Mouse (Mus musculus) left cerebral cortex, adult 18-20 months (tissue): ENCODE data around the gene Gon7. TPM values are rescaled to one million over a fixed set of nuclear protein-coding genes. Genes with fewer than 3 reads are reported as not detected.

Experiments
- DNase-seq, 2 experiments: peaks; one replicate each; pipeline ENCODE4 v3.0.0; 2021 to 2022; ENCODE audit warnings: low spot score in 2 of 2, mixed read lengths in 1 of 2
- long read RNA-seq, 2 experiments: library from polyadenylated mRNA; stranded (forward); transcript quantifications; one replicate each; pipeline ENCODE4 v2.0.0; 2021
- total RNA-seq, 2 experiments: library from RNA; stranded (reverse); gene quantifications; 2 replicates each; pipeline ENCODE4 v1.2.3; 2021

Gene Gon7
- total RNA-seq, result 10 to 100 TPM; 13.8 to 21.4 TPM
- long read RNA-seq, experiment 1, transcript Gon7-201 (2 exons, 1,152 nt), result major isoform, 17 of 19 reads
- long read RNA-seq, experiment 1, partial matches to known transcripts, result 0 of 19 reads
- long read RNA-seq, experiment 1, other reads (novel, unspliced or antisense), result 2 of 19 reads
- long read RNA-seq, experiment 2, transcript Gon7-201 (2 exons, 1,152 nt), result major isoform, 10 of 12 reads
- long read RNA-seq, experiment 2, partial matches to known transcripts, result 1 of 12 reads
- long read RNA-seq, experiment 2, other reads (novel, unspliced or antisense), result 1 of 12 reads

DNA sequence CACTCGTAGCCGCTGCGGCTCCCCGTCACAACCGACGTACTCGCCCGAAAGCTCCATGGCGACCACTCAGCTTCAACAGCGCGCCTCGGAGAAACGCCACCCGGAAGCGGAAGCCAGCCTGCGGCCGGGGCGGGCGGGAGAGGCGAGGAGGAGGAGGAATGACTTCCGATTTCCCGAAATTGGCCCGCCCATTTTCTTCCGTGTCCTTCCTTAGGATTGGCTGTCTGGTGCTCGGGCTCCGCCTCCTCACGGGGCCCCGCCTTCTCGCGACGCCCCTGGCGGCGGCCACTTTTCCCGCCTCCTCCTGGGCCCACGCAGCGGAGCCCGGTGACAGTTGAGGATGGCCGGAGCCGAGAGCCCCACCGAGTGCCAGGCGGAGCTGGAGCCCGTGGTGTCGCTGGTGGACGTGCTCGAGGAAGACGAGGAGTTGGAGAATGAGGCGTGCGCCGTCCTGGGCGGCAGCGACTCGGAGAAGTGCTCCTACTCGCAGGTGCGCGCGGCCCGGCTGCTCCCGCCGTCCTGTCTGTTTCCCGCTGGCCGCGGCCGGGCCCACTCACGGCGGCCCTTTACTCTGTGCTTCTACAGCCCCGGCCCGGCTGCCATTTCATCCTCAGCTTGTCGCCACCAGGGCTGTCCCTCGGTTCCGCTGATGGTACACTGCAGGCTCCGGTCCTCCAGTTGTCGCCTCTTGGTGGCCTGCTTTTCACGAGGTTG lies at the start of gene Gon7, which contains the start of the genes Gm28051 and Ubr7:
TSS of gene Gon7 (minus strand) at position 115 of the 714 bp plus-strand sequence.
TSS of gene Gm28051 (minus strand) at position 77 of the 714 bp plus-strand sequence.
TSS of gene Ubr7 (plus strand) at position 279 of the 714 bp plus-strand sequence.
- peak; percentile 95 to 97 for DNase-seq

DNA sequence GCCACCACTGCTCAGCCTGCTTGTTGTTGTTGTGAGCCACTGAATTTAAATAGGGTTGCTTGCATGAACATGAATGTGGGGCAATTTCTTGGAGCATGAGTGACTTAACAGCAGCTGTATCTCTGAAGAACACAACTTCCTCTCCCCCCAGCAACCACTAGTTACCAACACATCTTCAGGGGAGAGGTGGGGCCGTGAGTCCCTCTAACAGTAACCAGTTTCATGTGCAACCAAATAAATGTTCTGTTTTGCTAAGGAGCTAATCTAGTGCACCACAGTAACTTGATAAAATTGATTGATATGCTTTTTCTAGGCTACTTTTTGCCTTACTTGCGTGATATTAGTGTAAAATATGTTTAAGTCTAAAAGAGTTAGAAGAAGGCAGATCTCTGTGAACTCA lies 41.9 kb upstream of the Gon7 start:
- no peak for DNase-seq

DNA sequence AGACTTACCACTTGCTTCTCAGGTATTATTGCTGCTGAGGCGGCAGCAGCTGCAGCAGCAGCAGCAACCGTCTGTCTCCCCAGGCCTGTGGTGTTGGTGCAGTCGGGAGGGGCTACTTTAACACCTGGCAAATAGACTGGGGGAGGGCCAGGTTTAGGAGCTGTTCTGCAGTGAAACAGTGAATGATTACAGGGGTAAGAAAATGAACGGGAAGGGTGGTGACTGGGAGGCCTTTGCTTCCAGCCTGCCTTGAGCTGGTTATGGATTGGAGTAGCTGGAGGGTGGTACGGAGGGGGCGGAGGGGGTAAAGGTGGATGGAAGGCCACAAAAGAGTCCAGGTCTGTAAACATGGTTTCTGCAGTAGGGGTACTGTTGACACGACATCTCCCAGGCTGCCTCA lies 30.3 kb upstream of the Gon7 start:
- DNase-seq, result no peak

DNA sequence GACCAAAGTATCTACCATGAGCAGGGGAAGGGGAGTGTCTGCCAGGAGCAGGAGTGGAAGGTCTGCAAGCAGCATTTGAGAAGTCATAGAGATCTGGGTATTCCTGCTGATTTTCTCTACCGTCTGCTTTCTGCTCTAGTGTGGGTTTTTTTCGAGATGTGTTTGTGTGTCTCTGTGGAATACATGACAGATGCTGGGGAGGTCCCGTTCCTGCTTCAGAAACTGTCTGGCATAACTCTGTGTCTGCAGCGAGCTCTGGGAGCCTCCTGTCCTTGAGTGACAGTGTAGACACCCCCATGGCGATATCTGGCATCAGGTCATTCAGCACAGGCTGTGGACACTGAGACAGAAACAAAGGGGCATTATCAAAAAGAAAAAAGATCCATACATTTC lies 28.0 kb upstream of the Gon7 start:
- DNase-seq, result no peak

DNA sequence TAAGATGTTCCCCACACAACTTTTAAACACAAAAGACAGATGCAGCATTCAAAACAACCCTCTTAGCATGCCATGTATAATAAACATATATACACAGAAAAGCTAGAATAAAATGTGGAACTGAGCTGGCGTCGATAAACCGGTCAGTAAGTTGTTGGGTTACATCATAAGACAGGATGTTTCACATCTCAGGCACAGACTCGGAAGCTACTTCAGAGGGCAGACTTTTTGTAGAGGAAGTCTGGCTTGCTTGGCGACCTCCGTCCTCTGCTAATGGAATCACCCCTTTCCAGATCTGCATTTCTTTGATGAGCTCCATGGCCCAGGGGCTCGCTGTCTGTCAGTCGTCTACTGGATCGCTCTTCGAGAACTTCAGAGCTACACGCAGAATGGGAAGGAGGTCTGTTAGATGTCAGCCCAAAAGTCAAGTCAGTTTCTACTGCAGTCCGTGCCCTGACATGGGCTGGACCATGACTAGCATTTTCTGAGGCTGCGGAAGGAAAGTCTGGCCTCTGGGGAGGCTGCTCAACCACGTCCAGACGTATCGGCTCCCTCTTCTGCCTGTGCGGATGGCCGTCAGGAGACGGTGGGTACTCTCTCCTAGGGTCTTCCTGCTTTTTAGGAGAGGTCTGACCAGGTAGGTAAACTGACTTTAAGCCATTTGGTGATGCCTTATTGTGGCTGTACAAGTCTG lies 27.4 kb upstream of the Gon7 start:
- DNase-seq, result no peak

DNA sequence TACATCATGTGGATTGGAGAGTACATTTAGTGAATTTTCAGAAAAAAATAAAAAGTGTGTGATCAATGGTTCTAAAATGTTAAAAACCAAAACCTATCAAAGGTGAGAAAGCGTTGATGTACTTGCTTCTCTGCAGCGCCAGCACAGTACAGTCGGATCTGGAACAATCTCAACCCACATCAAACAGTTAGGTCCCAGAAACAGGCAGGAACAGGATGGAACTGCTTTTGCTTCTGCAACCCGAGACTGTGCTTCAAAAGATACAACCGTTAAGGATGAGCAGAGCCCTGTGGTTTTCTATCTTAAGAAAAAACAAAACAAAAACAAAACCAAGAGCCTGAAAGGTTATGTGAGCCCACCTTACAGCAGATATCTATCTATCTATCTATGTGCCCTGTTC lies 25.2 kb upstream of the Gon7 start:
- no peak for DNase-seq

DNA sequence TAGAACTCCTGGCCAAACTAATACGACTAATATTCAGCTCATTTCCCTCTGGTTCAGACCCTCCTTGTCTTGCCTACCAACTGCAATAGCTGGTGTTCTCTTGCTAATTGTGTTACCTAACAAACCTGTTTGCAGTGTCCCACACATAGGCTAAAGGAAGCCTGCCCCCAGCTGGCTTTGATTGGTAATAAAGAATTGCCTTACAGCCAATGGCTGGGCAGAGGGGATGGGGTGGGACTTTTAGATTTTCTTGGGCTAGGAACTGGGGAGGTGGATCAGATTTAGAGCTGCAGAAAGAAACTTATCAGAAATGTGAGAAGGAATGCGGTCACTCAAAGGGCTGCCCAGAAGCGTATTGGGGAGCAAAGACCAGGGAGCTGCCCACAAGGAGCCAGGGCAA lies 21.8 kb upstream of the Gon7 start:
- DNase-seq, result no peak

DNA sequence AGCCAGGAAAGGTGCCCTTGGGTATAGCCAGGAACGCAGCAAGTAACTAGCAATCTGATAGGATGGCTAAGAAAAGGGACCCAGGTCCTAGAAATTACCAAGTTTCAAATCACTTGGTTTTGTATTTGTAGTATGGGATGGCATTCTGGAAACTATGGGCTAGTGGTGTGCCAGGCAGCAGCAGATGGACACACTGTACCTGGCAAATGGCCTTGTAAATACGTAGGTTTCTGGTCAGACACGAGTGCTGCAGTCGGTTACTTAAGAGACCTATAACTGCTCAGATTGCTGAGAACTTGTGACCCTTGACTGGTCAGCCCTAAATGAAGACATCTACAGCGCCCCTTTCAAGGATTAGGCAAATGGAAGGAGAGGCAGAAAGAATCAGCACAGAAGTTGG lies 20.5 kb upstream of the Gon7 start:
- DNase-seq, result no peak

DNA sequence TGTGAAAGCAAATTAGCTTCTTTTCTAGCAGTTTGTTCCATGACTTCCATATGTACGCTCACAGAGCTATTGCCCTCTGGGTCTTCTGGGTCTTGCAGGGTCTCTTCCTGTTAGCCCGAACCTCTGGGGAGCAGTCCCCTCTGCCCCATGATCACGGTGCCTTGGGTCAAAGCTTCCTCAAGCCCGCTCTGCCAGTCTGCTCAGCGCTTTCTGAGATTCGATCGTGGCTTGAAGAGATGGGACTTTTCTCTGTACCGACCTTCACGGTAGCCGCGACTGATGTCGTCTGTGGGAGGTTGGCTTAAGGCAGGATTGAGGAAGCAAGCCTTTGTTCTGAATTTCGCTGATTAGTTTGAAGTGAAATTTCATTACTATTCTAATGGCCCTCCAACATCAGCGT lies 18.4 kb upstream of the Gon7 start:
- no peak for DNase-seq

DNA sequence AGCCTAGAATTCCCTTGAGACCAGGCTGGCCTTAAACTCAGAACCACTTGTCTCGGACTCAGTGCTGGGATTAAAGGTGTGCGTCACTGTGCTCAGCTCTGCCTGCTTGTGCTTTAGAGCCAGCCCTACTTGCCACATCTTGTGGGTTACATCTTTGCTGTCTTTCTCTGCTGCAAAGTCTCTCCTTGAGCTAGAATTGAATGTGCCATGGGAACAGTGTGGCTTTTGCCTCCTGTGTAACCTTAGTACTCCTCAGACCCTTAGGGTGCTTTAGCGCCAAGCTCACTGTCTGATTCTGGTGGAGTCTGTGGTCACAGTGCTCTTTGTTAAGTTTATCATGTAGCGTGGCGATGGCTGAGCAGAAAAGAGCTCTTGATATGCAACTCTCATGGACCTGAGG lies 15.1 kb upstream of the Gon7 start:
- no peak for DNase-seq

DNA sequence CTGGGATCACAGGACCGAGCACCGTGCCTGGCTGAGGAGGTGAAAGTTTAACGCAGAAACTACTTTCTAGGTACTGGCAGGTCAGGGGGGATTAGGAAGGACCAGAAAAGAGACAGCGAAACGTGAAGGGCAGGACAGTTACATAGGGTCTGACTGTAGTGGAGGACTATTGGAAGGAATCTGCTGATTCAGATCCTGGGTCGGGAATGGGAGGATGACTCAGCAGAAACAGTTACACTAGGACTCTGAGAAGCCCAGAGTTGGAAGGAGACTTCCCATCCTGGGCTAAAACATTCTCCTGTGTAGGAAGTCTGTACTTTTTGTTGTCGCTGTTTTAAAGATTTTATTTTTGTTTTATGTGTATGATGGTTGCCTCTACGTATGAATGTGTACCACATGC lies 14.0 kb upstream of the Gon7 start:
- no peak for DNase-seq

DNA sequence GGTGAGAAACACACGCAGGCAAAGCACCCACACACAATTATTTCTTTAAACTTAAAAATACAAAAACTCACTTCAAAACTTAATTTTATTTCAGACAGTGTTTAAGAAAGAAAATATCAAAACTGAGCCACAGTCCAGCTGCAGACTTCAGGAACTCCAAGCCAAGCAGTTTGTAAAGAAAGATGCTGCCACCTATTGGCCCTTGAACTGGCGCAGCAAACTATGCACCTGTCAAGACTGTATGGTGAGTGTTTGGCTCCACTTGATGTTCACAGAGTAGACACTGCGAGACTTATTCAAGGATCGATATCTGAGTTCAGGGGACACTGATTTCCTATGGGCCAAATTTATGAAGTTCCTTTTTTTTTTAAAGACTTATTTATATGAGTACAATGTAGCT lies 11.4 kb upstream of the Gon7 start:
- DNase-seq, result no peak

DNA sequence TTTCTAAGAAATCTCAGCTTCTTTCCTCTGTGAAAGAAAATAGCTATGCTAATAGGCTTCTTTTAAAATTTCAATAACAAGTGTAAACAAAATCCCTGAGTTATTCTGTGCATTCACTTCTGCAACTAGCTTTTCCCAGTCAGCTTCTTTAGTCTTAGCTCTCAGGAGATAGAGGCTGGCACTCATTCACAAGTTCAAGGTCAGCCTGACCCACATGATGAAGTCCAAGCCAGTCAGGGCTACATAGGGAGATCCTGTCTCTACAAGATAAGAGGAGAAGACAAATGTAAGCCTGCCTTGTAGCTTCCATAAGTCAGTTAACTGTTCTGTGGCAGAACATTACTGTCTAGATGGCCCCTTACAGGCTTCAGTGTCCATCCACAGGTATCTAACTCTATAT lies 6.1 kb upstream of the Gon7 start:
- DNase-seq, result no peak

DNA sequence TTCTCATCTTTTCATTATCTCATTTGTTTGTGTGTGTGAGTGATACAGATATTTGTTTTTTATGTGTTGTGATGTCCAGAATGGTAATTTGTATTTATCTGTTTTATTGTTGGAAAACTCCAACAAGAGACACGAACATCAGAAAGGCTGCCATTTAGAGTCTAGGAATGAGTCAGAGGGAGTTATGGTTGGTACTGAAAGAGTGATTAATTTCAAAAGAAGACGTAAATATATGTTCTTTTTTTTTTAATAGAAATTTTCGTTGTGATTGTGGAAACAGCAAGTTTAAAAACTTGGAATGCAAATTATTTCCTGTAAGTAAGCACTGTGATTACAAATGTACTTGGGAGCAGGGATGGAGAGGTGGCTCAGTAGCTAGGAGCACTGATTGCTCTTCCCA lies 4.1 kb upstream of the Gon7 start:
- DNase-seq, result no peak

DNA sequence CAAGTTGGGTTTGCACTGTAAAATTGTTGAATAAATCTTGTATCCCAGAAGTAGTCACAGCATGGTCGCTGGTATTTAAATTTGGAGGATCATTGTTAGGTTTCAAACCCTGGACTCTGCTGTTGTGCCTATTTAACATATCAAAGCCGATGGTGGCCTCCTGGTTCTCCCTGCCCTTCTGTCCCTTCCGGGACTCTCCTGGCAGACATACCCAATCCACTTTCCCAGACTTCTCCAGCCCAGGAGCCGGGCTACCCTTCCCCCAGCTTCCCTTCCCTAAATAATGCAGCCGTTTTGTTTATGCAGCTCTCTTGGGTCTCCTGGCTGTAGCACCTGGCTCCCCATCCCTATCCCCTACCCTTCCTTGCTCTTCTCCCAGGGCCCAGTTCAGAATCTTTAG lies 1.3 kb upstream of the Gon7 start:
- DNase-seq, result no peak

DNA sequence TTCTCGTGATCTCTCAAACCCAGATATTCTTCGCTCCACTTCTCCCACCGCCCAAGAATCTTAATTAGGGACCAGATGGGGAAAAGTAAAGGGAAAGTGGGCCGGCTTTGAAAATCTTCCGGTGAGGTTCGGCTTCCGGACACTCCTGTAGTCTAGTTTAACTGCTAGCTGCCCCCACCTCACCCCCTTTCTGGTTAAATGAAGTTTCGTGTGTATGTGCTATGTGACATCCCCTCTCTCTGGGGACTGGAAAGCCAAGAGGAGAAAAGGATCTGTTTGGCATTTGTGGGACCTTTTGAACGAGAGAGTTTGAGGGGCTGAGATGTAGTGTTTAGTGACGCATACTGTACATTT lies 777 bp upstream of the Gon7 start, which contains the start of gene Gm20604:
TSS of gene Gm20604 (minus strand) at position 270 of the 354 bp plus-strand sequence.
- DNase-seq, result no peak

DNA sequence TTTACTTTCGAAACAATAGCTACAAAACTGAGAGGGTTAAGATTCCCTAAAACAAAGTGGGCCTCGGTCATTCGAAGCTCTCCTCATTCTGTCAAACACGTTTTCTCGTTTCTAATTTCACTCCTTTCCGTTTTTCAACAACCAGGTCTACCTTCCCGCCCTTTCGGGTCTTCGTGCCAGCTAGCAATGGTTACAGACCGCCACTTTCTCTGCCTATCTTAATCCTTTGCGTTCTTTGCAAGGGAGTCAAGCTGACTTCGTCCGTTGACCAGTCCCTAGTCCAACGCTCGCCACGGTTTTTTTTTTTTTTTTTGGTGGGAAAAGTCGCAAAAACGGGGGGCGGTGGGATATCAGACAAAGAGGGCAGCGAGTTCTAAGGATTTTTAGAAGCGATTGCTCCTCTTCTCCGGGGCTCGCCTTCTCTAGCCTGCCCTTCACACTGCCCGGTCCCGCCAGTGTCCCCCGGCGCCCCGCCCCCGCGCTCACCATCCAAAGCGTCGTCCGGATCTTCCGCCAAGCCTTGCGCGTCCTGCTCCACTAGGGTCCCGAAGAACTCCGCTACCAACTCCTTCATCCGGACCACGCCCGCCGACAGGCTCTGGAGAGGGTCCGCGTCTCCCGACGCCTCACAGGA lies 431 bp downstream of the Gon7 start:
- no peak for DNase-seq

DNA sequence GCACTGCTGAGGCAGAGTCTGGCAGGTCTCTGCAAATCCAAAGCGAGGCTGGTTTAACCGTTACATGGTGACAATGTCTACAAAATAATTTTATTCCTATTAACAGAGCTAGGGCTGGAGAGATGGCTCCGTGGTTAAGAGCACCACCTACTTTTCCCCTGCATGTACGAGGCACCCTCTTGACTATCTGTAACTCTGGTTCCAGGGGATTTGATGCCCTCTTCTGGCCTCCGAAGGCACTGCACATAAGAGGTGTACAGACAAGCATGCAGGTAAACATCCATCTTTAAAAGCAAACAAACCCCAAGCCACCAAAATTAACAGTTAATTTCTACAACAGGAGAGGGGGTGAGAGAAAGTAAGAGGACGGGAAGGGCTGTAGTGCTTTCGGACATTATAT lies 1.3 kb downstream of the Gon7 start:
- DNase-seq, result no peak

DNA sequence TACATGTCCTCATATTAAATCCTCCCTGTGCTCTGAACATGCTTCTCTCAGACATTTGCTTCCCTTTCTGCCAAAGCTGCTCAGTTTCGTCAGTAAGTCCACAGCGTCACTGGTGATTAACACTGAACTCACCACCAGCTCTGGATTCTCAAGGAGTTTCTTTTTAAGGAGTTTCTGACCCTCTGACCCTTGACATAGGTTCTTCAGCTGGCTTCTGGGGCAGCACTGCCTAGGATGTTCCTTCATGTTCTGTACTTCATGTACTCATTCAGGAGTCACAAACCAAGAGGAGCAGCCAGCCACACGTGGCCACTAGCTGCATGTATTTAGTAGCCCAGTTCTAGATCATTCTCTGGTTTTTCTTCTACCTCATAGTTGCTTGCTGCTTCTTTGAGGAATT lies 9.3 kb downstream of the Gon7 start:
- DNase-seq, result no peak

DNA sequence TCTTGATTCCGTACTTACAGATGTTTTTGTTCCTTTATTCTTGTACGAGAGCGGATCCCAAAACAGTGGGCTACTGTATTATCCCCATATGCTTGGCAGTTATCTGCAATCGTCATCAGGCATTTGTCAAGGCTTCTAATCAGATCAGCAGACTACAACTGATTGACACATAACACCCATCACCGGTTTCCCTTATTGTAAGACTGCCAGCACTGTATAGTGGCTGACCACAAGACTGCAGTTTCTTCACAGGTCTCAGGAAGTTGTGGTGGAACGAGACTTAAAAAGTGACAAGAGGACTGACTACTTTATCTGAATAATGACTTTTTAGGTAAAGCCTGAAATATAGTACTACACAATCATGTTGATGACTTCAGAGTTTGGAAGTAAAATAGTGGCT lies 12.8 kb downstream of the Gon7 start:
- DNase-seq, result no peak
